Mouse (Mus musculus): ENCODE measurements at regions not wholly inside any gene's neighbourhood (a gene's known extent, or its start where the extent isn't known, plus 50 kb on each side); places are given as distances from the start of the nearest gene placed in this dataset.
A peak's percentile ranks its signal among the peaks of the same experiment; 100 is the strongest.
"Not testable (repeated sequence)": the region's sequence is repeated elsewhere in the genome, so short reads cannot be mapped to it uniquely, and the experiment has no call there.

- no peaks in the 10 kb centered on the region for H3K4me1 ChIP-seq (ENCODE audit: control insufficient read depth, insufficient read depth, low read length)
- no peaks in the 10 kb centered on the region for H3K27me3 ChIP-seq (replicated peaks; ENCODE audit: control insufficient read depth, insufficient read depth, low read length)
- no peak overlapping the region for H3K4me3 ChIP-seq (ENCODE audit: insufficient read depth, low read depth, low read length)
- no peak overlapping the region for H3K27ac ChIP-seq (ENCODE audit: insufficient read depth, low read depth, low read length)
- 58% methylated on average over 4 of the region's 4 CpGs for WGBS
- TF ChIP-seq POLR2A (IDR thresholded peaks at IDR 0.05; ENCODE audit: low read depth, low read length), result no peak
- TF ChIP-seq CTCF (conservative IDR thresholded peaks at IDR 0.05; ENCODE audit: insufficient read depth, insufficient read length, low read depth, low read length), result no peak
- H3K36me3 ChIP-seq (ENCODE audit: control insufficient read depth, insufficient read depth, low read length), result no peaks in the 10 kb centered on the region
- DNase-seq, result no peak
Measured at GRCm38 (mm10) chr3:78978781-78979180, 307.5 kb downstream of the Rapgef2 start.

DNA sequence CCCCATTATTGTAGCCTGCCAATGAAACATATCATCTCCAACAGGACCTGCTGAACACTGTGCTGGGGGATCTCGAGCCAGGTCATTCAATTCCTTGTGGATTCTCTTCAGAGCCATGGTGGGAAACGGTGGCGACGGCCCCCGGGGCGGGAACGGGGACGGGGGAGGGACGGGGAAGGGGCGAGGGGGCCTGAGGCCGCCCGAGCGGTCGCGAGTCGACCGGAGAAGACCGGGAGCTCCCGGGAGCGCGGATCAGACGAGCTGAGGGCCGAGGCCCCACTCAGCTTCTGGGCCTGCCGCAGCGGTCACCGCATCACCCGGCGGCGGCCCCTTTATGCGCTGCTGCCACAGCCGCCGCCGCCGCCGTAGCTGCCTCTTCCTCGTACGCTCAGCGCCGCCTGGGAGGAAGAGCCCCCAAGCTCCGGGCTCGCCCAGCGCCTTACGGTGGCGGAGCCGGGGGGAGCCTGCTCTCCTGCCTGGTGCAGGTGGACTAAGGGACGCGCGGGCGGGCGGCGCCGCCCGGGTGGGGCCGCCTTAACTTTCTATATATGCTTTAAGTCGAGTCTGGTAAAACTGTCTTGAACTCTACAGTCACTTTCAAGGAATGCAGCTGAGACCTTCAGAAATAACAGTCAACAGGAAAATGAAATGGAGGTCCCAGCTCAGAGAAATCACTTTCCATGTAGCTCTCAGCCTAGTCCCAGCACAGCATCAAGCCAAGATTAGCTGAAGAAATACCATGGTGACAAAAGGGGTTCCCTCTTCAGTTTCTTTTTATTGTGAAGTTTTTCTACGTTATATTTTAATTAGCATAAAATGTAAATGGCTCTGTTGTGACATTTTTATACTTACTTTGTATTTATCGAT, 319.4 kb downstream of the Rapgef2 start:
- WGBS, result 6% methylated on average over 44 of the region's 57 CpGs
- H3K4me3 ChIP-seq (ENCODE audit: insufficient read depth, low read depth, low read length), result peak overlapping the region; percentile 39
- DNase-seq; H3K27ac ChIP-seq (ENCODE audit: insufficient read depth, low read depth, low read length); H3K4me1 ChIP-seq (ENCODE audit: control insufficient read depth, insufficient read depth, low read length); H3K27me3 ChIP-seq (replicated peaks; ENCODE audit: control insufficient read depth, insufficient read depth, low read length); H3K36me3 ChIP-seq (ENCODE audit: control insufficient read depth, insufficient read depth, low read length): not testable (repeated sequence)

DNA sequence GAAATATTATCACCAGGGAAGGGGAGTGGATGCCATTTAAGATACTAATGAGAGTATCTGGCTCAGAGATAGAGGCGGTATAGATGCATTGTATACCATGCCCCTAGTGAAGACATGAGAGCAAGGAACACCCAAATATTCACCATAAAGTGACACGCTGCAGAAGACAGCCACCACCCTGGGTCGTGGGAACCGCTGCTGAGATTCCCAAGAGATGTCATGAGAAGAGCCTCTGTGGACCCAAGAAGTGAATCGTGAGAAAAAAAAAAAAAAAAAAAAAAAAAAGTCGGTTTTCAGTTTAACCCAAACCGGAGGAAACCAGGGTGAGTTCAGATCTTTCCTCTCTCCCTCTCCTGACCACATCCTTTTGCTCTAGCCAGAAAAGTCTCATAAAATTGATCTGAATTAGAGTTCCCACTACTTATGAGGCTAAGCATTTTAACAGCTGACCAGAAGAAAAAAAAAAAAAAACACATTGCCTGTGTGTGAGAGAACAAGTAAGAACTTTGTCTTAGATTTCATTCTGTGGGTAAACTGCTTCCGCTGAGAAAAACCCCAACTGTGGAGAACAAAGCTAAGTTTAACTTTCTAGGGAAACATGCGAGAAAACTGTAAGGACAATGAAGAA, 322.0 kb downstream of the Rapgef2 start:
- 79% methylated on average over 9 of the region's 9 CpGs for WGBS
- no peak for DNase-seq
- TF ChIP-seq POLR2A (IDR thresholded peaks at IDR 0.05; ENCODE audit: low read depth, low read length), result no peak
- no peak for TF ChIP-seq CTCF (conservative IDR thresholded peaks at IDR 0.05; ENCODE audit: insufficient read depth, insufficient read length, low read depth, low read length)
- Histone ChIP-seq H3K36me3 (ENCODE audit: control insufficient read depth, insufficient read depth, low read length) (no peaks in the 10 kb centered on the region), H3K27ac (ENCODE audit: insufficient read depth, low read depth, low read length) (no peak overlapping the region), H3K4me3 (ENCODE audit: insufficient read depth, low read depth, low read length) (no peak overlapping the region), H3K27me3 (replicated peaks; ENCODE audit: control insufficient read depth, insufficient read depth, low read length) (no peaks in the 10 kb centered on the region), H3K4me1 (ENCODE audit: control insufficient read depth, insufficient read depth, low read length) (no peaks in the 10 kb centered on the region; the same call in 1 of the 2 replicates)

DNA sequence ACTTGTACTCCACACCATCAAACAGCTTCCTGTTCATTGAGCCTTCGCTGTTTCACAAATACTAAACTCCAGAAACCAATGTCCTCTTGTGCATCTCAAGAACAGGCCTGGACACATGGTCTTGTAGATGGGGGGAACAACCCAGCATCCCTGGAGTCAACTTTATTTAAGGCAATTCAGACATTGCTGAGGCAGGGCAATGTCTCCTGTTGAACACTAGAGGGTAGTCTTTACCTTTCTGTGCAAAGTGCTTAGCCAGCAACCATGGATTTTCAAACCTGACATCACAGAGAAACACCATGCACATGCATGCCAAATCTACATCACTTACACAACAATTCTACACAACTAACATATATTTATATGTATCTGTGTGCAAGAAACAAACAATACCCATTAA, 327.5 kb downstream of the Rapgef2 start:
- H3K4me1 ChIP-seq (ENCODE audit: control insufficient read depth, insufficient read depth, low read length), result no peaks in the 10 kb centered on the region
- peak; percentile 47 for DNase-seq
- H3K27me3 ChIP-seq (replicated peaks; ENCODE audit: control insufficient read depth, insufficient read depth, low read length), result no peaks in the 10 kb centered on the region
- 13% methylated on average over 1 of the region's 1 CpGs for WGBS
- TF ChIP-seq POLR2A (IDR thresholded peaks at IDR 0.05; ENCODE audit: low read depth, low read length) (no peak), CTCF (conservative IDR thresholded peaks at IDR 0.05; ENCODE audit: insufficient read depth, insufficient read length, low read depth, low read length) (peak; percentile 61)
- H3K27ac ChIP-seq (ENCODE audit: insufficient read depth, low read depth, low read length), result no peak overlapping the region
- H3K36me3 ChIP-seq (ENCODE audit: control insufficient read depth, insufficient read depth, low read length), result no peaks in the 10 kb centered on the region
- no peak overlapping the region for H3K4me3 ChIP-seq (ENCODE audit: insufficient read depth, low read depth, low read length)

DNA sequence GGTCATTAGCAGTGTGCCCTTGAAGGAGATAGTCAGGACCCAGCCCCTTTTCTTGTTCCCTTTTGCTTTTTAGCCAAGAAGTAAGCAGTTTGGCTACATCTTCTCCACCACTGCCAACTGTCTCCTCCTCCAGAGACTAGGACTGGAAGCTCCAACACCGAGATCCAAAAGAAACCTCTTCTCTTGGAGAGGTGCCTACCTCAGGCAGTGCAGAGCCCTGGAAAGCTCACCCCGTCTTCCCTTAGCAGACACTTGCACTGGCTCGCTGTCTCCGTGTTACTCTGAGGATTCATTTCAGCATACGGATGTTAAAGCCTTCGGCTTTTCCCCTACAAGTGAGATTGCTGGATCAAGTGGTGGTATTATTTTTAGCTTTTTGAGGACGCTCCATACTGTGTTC, 331.0 kb downstream of the Rapgef2 start:
- TF ChIP-seq POLR2A (IDR thresholded peaks at IDR 0.05; ENCODE audit: low read depth, low read length) (no peak), CTCF (conservative IDR thresholded peaks at IDR 0.05; ENCODE audit: insufficient read depth, insufficient read length, low read depth, low read length) (no peak)

DNA sequence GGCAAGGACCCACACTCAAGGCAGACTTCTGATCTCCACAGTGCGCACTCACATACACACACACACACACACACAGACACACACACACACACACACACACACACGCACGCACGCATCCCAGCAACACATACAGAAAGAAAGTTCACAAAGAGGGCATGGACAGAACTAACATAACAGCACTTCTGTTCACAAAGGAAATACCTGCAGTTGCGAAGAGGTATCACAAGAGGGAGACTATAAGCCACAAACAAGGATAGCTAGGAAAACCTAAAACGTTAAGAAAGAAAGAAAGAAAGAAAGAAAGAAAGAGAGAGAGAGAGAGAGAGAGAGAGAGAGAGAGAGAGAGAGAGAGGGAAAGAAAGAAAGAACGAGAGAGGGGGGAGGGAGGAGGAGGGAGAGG, 336.9 kb downstream of the Rapgef2 start:
- not testable (repeated sequence) for H3K27ac ChIP-seq (ENCODE audit: insufficient read depth, low read depth, low read length); H3K4me3 ChIP-seq (ENCODE audit: insufficient read depth, low read depth, low read length); H3K36me3 ChIP-seq (ENCODE audit: control insufficient read depth, insufficient read depth, low read length); H3K4me1 ChIP-seq (ENCODE audit: control insufficient read depth, insufficient read depth, low read length); DNase-seq; H3K27me3 ChIP-seq (replicated peaks; ENCODE audit: control insufficient read depth, insufficient read depth, low read length)
- WGBS, result 75% methylated on average over 6 of the region's 7 CpGs

More for the DNA sequence above, 331.0 kb downstream of the Rapgef2 start:
- 78% methylated on average over 7 of the region's 7 CpGs for WGBS
- H3K4me1 ChIP-seq (ENCODE audit: control insufficient read depth, insufficient read depth, low read length), result no peaks in the 10 kb centered on the region
- no peak for DNase-seq
- no peak overlapping the region for H3K27ac ChIP-seq (ENCODE audit: insufficient read depth, low read depth, low read length)
- H3K4me3 ChIP-seq (ENCODE audit: insufficient read depth, low read depth, low read length), result no peak overlapping the region
- H3K36me3 ChIP-seq (ENCODE audit: control insufficient read depth, insufficient read depth, low read length), result no peaks in the 10 kb centered on the region
- H3K27me3 ChIP-seq (replicated peaks; ENCODE audit: control insufficient read depth, insufficient read depth, low read length), result no peaks in the 10 kb centered on the region

- no peaks in the 10 kb centered on the region for H3K27me3 ChIP-seq (replicated peaks; ENCODE audit: control insufficient read depth, insufficient read depth, low read length)
- TF ChIP-seq CTCF (conservative IDR thresholded peaks at IDR 0.05; ENCODE audit: insufficient read depth, insufficient read length, low read depth, low read length) (no peak), POLR2A (IDR thresholded peaks at IDR 0.05; ENCODE audit: low read depth, low read length) (no peak)
- no peaks in the 10 kb centered on the region for H3K36me3 ChIP-seq (ENCODE audit: control insufficient read depth, insufficient read depth, low read length)
- H3K27ac ChIP-seq (ENCODE audit: insufficient read depth, low read depth, low read length), result no peak overlapping the region
- H3K4me1 ChIP-seq (ENCODE audit: control insufficient read depth, insufficient read depth, low read length), result no peaks in the 10 kb centered on the region; the same call in 1 of the 2 replicates
- WGBS, result 91% methylated on average over 9 of the region's 9 CpGs
- no peak for DNase-seq
- no peak overlapping the region for H3K4me3 ChIP-seq (ENCODE audit: insufficient read depth, low read depth, low read length)
Measured at GRCm38 (mm10) chr3:78948700-78949099, 337.6 kb downstream of the Rapgef2 start.
